13 mouse cellular contexts compared by ENCODE assay signal in the genomic region with DNA sequence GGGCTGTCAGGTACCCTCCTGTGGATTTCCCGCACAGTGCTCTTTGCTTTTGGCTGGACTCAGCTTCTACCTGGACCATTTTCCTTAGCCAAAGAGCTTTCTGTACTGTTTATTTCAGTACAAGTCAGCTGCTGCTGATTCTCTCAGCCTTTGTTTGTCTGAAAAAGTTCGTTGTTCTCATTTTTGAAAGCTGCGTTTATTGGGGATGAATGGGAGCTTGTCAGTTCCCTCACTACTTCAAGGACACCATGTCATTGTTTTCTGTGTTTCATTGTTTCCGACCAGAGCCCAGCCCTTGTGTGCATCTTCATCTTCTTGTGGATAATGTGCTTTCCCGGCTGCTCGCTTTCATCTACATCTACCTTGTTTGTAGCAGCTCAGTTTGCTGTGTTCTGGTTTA.
"Had no signal": no experiment of that assay in that cellular context is flagged by ENCODE, and none has a peak within 500 bp of the region (broad histone marks: within the 10 kb centered on the region; RNA-seq: fewer than 3 reads in every experiment).

No protein-coding gene starts in this region.

- H3K27me3 ChIP-seq: liver, embryonic 13.5 days had no signal

- H3K27ac ChIP-seq: liver, embryonic 13.5 days; stomach, postnatal 0 days had no signal

- H3K4me3 ChIP-seq: liver, embryonic 13.5 days had no signal

- H3K4me1 ChIP-seq: liver, embryonic 13.5 days had no signal

- DNase-seq: kidney, adult 18-20 months; kidney, adult 9 months; kidney, postnatal 14 days; liver, embryonic 13.5 days; lung, adult 2 months; lung, postnatal 14 days; lung, postnatal 4 days; midbrain, embryonic 14.5 days; right cerebral cortex, postnatal 14 days; right cerebral cortex, postnatal 4 days; thymus, adult 18-20 months; thymus, postnatal 36 days had no signal
